In the genomic region with DNA sequence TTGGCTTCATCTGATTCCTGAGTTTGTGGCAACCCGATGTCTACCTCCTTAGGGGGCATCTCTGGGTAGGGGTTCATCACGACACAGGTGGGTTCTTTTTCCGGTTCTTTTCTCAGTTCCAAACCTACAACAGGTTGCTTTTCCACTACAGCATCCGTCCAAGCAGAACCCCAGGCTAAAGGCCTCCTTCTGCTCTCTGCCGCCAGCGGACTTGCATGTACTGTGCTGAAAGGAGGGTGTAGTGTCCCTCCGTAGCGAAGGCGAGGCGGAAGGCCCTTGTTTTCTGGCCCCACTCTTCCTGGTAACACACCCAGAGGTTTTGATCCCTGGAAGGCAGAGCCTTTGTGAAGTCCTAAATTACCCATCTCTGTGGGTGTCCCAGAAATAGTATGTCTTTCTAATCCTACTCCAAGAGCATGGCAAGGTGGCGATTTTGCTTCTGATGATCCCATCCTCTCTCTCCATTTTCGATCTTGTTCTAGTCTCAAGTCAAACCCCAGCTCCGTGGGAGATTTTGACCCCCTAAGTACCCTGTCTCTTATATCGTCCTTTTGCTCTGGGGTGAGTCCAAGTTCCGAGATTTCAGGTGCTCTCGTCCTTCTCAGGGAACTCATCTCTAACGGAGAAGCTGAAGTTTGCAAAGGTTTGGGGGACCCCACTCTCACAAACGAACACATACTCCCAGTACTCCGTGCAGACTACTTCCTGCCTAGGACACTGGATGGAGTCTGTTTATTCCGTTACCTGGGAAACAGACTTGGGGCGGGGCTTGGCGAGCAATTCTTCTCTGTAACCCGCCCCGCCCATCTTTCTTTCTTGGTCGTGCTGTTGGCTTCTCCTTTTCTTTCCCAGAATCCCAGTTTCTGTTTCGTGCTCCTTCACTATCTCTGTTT, we compare ENCODE assay signal across 8 mouse cellular contexts. TPM values are rescaled to one million over a fixed set of nuclear protein-coding genes. Genes with fewer than 3 reads are reported as not detected.
DNase-seq lines count a peak whose midpoint lies in the region; ATAC-seq and TF ChIP-seq lines count a peak whose summit lies in the region.

A gene (minus strand): TSS at position 719 of the 893 bp plus-strand sequence.

- H3K4me1 ChIP-seq in forebrain, postnatal 0 days (ENCODE audit: insufficient read depth): no peaks in the 10 kb centered on the region
- peaks cover 11% of the 10 kb centered on the region for H3K4me1 ChIP-seq in neural tube, embryonic 13.5 days (replicated peaks)

- H3K4me2 ChIP-seq in forebrain, postnatal 0 days (ENCODE audit: low read depth): peak within 1 kb of the TSS; percentile 70
- H3K4me2 ChIP-seq in neural tube, embryonic 13.5 days: peak within 1 kb of the TSS; percentile 57

- H3K9me3 ChIP-seq in forebrain, postnatal 0 days (ENCODE audit: low read length): no peaks in the 10 kb centered on the region
- H3K9me3 ChIP-seq in neural tube, embryonic 13.5 days: no peaks in the 10 kb centered on the region

- 18% methylated on average over 26 of the region's 26 CpGs for WGBS in forebrain, postnatal 0 days
- 18% methylated on average over 26 of the region's 26 CpGs for WGBS in neural tube, embryonic 13.5 days

- H3K9ac ChIP-seq in forebrain, postnatal 0 days: peak within 1 kb of the TSS; percentile 43; the same call in 1 of the 2 replicates
- H3K9ac ChIP-seq in neural tube, embryonic 13.5 days: peak within 1 kb of the TSS; percentile 61

- no peaks in the 10 kb centered on the region for H3K27me3 ChIP-seq in forebrain, postnatal 0 days (ENCODE audit: insufficient read depth, low read length)
- no peaks in the 10 kb centered on the region for H3K27me3 ChIP-seq in neural tube, embryonic 13.5 days

- H3K4me3 ChIP-seq in forebrain, postnatal 0 days (ENCODE audit: low read depth, low read length): peak within 1 kb of the TSS; percentile 42
- peak within 1 kb of the TSS; percentile 36 for H3K4me3 ChIP-seq in neural tube, embryonic 13.5 days

- H3K36me3 ChIP-seq in forebrain, postnatal 0 days (ENCODE audit: insufficient read depth): no peaks in the 10 kb centered on the region
- H3K36me3 ChIP-seq in neural tube, embryonic 13.5 days: no peaks in the 10 kb centered on the region

- no peak within 1 kb of the TSS; the same call in 1 of the 2 replicates for H3K27ac ChIP-seq in forebrain, postnatal 0 days (ENCODE audit: low read depth, low read length)
- H3K27ac ChIP-seq in neural tube, embryonic 13.5 days (replicated peaks): no peak within 1 kb of the TSS

- intact Hi-C loops in heart, postnatal 36 days (cut with DNase I): loop anchor here (2.0 kb wide), 1 partner anchor 16 kb away; a partner anchor contains a TSS

- peak; percentile 89 for DNase-seq in ES-CJ7 (ENCODE audit: low read depth, low spot score)
- DNase-seq in cerebellum, adult 11-12 months: peak; percentile 42
- peak; percentile 81 for DNase-seq in forebrain, postnatal 0 days
- peak; percentile 85 to 91 for DNase-seq in heart, postnatal 36 days
- peak; percentile 76 for DNase-seq in layer of hippocampus, adult 11-12 months (ENCODE audit: low spot score)
- peak; percentile 92 to 94 for DNase-seq in lung, adult 18-20 months
- DNase-seq in testis, postnatal 14 days (ENCODE audit: low spot score): peak; percentile 85

- TF ChIP-seq CTCF in forebrain, postnatal 0 days (IDR thresholded peaks at IDR 0.05; ENCODE audit: low read depth): no peak

- ATAC-seq in forebrain, postnatal 0 days: peak; percentile 96
- peak; percentile 96 for ATAC-seq in neural tube, embryonic 13.5 days (ENCODE audit: low read depth)

RNA-seq across cellular contexts. Expression of the gene that starts here (rescaled TPM):
- 0.85 and 4.2 TPM in 2 replicates for total RNA-seq in forebrain, postnatal 0 days (2014; rRNA removed)
- 0.63 and 0.86 TPM in 2 replicates for polyA plus RNA-seq in forebrain, postnatal 0 days (2015; fragmentation: Nextera tagmentation; extraction: Ambion mirVana)
- total RNA-seq in heart, postnatal 36 days (2021): under 1 TPM; 0.11 TPM
- 0.29 and 0.37 TPM in 2 replicates for polyA plus RNA-seq in neural tube, embryonic 13.5 days (2015; fragmentation: Nextera tagmentation; extraction: Ambion mirVana)

Comparison
In these comparisons a context has a peak if more than half of its experiments do, and no peak if none do; other contexts are left out.
1. Peak in DNase-seq in heart, postnatal 36 days; RNA of the gene not detected or under 1 TPM.
2. Peak in ATAC-seq, H3K4me3 ChIP-seq, H3K9ac ChIP-seq and H3K4me2 ChIP-seq in neural tube, embryonic 13.5 days; RNA of the gene not detected or under 1 TPM.
3. DNase-seq: peak in every context shown above with its lines; median percentile 93 in lung, adult 18-20 months; 89 in ES-CJ7; 88 in heart, postnatal 36 days; 85 in testis, postnatal 14 days; 81 in forebrain, postnatal 0 days; 76 in layer of hippocampus, adult 11-12 months; 42 in cerebellum, adult 11-12 months.